Mouse (Mus musculus): ENCODE data around the gene Zfp804b. TPM values are rescaled to one million over a fixed set of nuclear protein-coding genes. Genes with fewer than 3 reads are reported as not detected.

The Zfp804b gene
- polyA plus RNA-seq, 1 experiment from 2014 or later, result 0.17 TPM

Other genes starting within 250 kb of the Zfp804b start
- gene Tex47, start 40.6 kb downstream of the Zfp804b start, polyA plus RNA-seq (2015; fragmentation: Nextera tagmentation; extraction: Ambion mirVana), result 0.09 TPM in 1 of 2 replicates, not detected in the other

Measured in heart, embryonic 13.5 days (tissue).